Mouse (Mus musculus) urinary bladder, adult 2 months (tissue): ENCODE data around the gene Tti1. TPM values are rescaled to one million over a fixed set of nuclear protein-coding genes. Genes with fewer than 3 reads are reported as not detected.
"Not testable (repeated sequence)": the region's sequence is repeated elsewhere in the genome, so short reads cannot be mapped to it uniquely, and the experiment has no call there.

Experiments used
- DNase-seq: peaks from one replicate; pipeline ENCODE4 v3.0.0; 2022; ENCODE audit warnings: low spot score
- polyA plus RNA-seq: library from polyadenylated mRNA; depleted of rRNA; stranded (reverse); fragments of >200 nt; gene quantifications from 2 replicates; pipeline ENCODE4 v1.2.3, GENCODE M21; 2012; rRNA removed

The Tti1 gene
- polyA plus RNA-seq = 19.6 and 20.8 TPM in 2 replicates

GRCm38 (mm10) chr2:158028354-158028863 lies at the start of gene Tti1, which contains the start of gene Rprd1b:
Gene Tti1 (minus strand): TSS chr2:158028433.
Gene Rprd1b (plus strand): TSS chr2:158028497.
- DNase-seq = peak; percentile 92

GRCm38 (mm10) chr2:158077981-158078380 lies 49.7 kb upstream of the Tti1 start:
- DNase-seq = no peak

GRCm38 (mm10) chr2:158076690-158077089 lies 48.5 kb upstream of the Tti1 start:
- DNase-seq = no peak

GRCm38 (mm10) chr2:158074835-158075234 lies 46.6 kb upstream of the Tti1 start:
- DNase-seq = no peak

- no peak for DNase-seq
Measured at GRCm38 (mm10) chr2:158071633-158071995, 43.4 kb upstream of the Tti1 start.

- no peak for DNase-seq
Measured at GRCm38 (mm10) chr2:158070885-158071632, 42.8 kb upstream of the Tti1 start.

GRCm38 (mm10) chr2:158068444-158068971 lies 40.3 kb upstream of the Tti1 start:
- no peak for DNase-seq

- DNase-seq = no peak
Measured at GRCm38 (mm10) chr2:158067260-158067824, 39.1 kb upstream of the Tti1 start.

GRCm38 (mm10) chr2:158066456-158066855 lies 38.2 kb upstream of the Tti1 start:
- DNase-seq = no peak

- no peak for DNase-seq
Measured at GRCm38 (mm10) chr2:158065064-158065463, 36.8 kb upstream of the Tti1 start.

GRCm38 (mm10) chr2:158064571-158065048 lies 36.4 kb upstream of the Tti1 start:
- DNase-seq = no peak

- DNase-seq = no peak
Measured at GRCm38 (mm10) chr2:158063036-158063435, 34.8 kb upstream of the Tti1 start.

GRCm38 (mm10) chr2:158059666-158060105 lies 31.5 kb upstream of the Tti1 start:
- DNase-seq = no peak

GRCm38 (mm10) chr2:158058534-158058933 lies 30.3 kb upstream of the Tti1 start:
- no peak for DNase-seq

- no peak for DNase-seq
Measured at GRCm38 (mm10) chr2:158057030-158057429, 28.8 kb upstream of the Tti1 start.

- not testable (repeated sequence) for DNase-seq
Measured at GRCm38 (mm10) chr2:158055383-158055782, 27.1 kb upstream of the Tti1 start.

GRCm38 (mm10) chr2:158054596-158054995 lies 26.4 kb upstream of the Tti1 start:
- no peak for DNase-seq

- no peak for DNase-seq
Measured at GRCm38 (mm10) chr2:158050116-158050515, 21.9 kb upstream of the Tti1 start.

- no peak for DNase-seq
Measured at GRCm38 (mm10) chr2:158048718-158049117, 20.5 kb upstream of the Tti1 start.

GRCm38 (mm10) chr2:158047903-158048302 lies 19.7 kb upstream of the Tti1 start:
- no peak for DNase-seq

GRCm38 (mm10) chr2:158046186-158046585 lies 18.0 kb upstream of the Tti1 start:
- no peak for DNase-seq

- no peak for DNase-seq
Measured at GRCm38 (mm10) chr2:158043504-158043903, 15.3 kb upstream of the Tti1 start.

- DNase-seq = no peak
Measured at GRCm38 (mm10) chr2:158040396-158040795, 12.2 kb upstream of the Tti1 start.
